Mouse (Mus musculus): Measurements from ENCODE around the gene Macrod2. TPM values are rescaled to one million over a fixed set of nuclear protein-coding genes. Genes with fewer than 3 reads are reported as not detected.

Gene Macrod2
- polyA plus RNA-seq, 1 experiment from 2014 or later: 31.0 TPM

- ATAC-seq (ENCODE audit: insufficient number of reproducible peaks, low FRiP score, low TSS enrichment, low read depth): no peak
- Histone ChIP-seq H3K4me1 (no peaks in the 10 kb centered on the region), H3K9me3 (no peaks in the 10 kb centered on the region), H3K27ac (no peak overlapping the region), H3K4me3 (no peak overlapping the region), H3K4me2 (no peak overlapping the region), H3K36me3 (no peaks in the 10 kb centered on the region), H3K27me3 (no peaks in the 10 kb centered on the region), H3K9ac (no peak overlapping the region)
- 61% methylated on average over 2 of the region's 2 CpGs for WGBS
Measured at GRCm38 (mm10) chr2:140970181-140970580, 575.1 kb downstream of the Macrod2 start.

- H3K36me3 ChIP-seq: no peaks in the 10 kb centered on the region
- H3K27me3 ChIP-seq: no peaks in the 10 kb centered on the region
- no peak overlapping the region for H3K9ac ChIP-seq
- H3K4me1 ChIP-seq: no peaks in the 10 kb centered on the region
- H3K27ac ChIP-seq: no peak overlapping the region
- WGBS: 56% methylated on average over 5 of the region's 5 CpGs
- no peaks in the 10 kb centered on the region for H3K9me3 ChIP-seq
- no peak overlapping the region for H3K4me3 ChIP-seq
- no peak overlapping the region for H3K4me2 ChIP-seq
- no peak for ATAC-seq (ENCODE audit: insufficient number of reproducible peaks, low FRiP score, low TSS enrichment, low read depth)
Measured at GRCm38 (mm10) chr2:140971845-140972244, 576.7 kb downstream of the Macrod2 start.

- Histone ChIP-seq H3K4me2 (no peak overlapping the region), H3K27me3 (no peaks in the 10 kb centered on the region), H3K9me3 (no peaks in the 10 kb centered on the region), H3K4me3 (no peak overlapping the region), H3K9ac (no peak overlapping the region), H3K27ac (no peak overlapping the region), H3K36me3 (no peaks in the 10 kb centered on the region), H3K4me1 (no peaks in the 10 kb centered on the region)
- no peak for ATAC-seq (ENCODE audit: insufficient number of reproducible peaks, low FRiP score, low TSS enrichment, low read depth)
- 89% methylated on average over 3 of the region's 3 CpGs for WGBS
Measured at GRCm38 (mm10) chr2:140985670-140986372, 590.7 kb downstream of the Macrod2 start.

- no peak for ATAC-seq (ENCODE audit: insufficient number of reproducible peaks, low FRiP score, low TSS enrichment, low read depth)
- H3K9me3 ChIP-seq: no peaks in the 10 kb centered on the region
- no peak overlapping the region for H3K4me3 ChIP-seq
- H3K4me2 ChIP-seq: no peak overlapping the region
- H3K27me3 ChIP-seq: no peaks in the 10 kb centered on the region
- 86% methylated on average over 5 of the region's 5 CpGs for WGBS
- no peaks in the 10 kb centered on the region for H3K36me3 ChIP-seq
- H3K9ac ChIP-seq: no peak overlapping the region
- no peak overlapping the region for H3K27ac ChIP-seq
- H3K4me1 ChIP-seq: no peaks in the 10 kb centered on the region
Measured at GRCm38 (mm10) chr2:141003846-141004245, 608.7 kb downstream of the Macrod2 start.

GRCm38 (mm10) chr2:141004326-141004725, 609.2 kb downstream of the Macrod2 start:
- ATAC-seq (ENCODE audit: insufficient number of reproducible peaks, low FRiP score, low TSS enrichment, low read depth): no peak
- no peaks in the 10 kb centered on the region for H3K36me3 ChIP-seq
- no peaks in the 10 kb centered on the region for H3K4me1 ChIP-seq
- H3K27me3 ChIP-seq: no peaks in the 10 kb centered on the region
- H3K27ac ChIP-seq: no peak overlapping the region
- H3K4me2 ChIP-seq: no peak overlapping the region
- WGBS: 75% methylated on average over 3 of the region's 3 CpGs
- H3K9me3 ChIP-seq: no peaks in the 10 kb centered on the region
- no peak overlapping the region for H3K4me3 ChIP-seq
- H3K9ac ChIP-seq: no peak overlapping the region

- Histone ChIP-seq H3K4me1 (no peaks in the 10 kb centered on the region), H3K4me2 (no peak overlapping the region), H3K9me3 (no peaks in the 10 kb centered on the region), H3K36me3 (no peaks in the 10 kb centered on the region), H3K27me3 (no peaks in the 10 kb centered on the region), H3K27ac (no peak overlapping the region), H3K9ac (no peak overlapping the region), H3K4me3 (no peak overlapping the region)
- no peak for ATAC-seq (ENCODE audit: insufficient number of reproducible peaks, low FRiP score, low TSS enrichment, low read depth)
- 80% methylated on average over 6 of the region's 6 CpGs for WGBS
Measured at GRCm38 (mm10) chr2:141005616-141006015, 610.5 kb downstream of the Macrod2 start.

DNA sequence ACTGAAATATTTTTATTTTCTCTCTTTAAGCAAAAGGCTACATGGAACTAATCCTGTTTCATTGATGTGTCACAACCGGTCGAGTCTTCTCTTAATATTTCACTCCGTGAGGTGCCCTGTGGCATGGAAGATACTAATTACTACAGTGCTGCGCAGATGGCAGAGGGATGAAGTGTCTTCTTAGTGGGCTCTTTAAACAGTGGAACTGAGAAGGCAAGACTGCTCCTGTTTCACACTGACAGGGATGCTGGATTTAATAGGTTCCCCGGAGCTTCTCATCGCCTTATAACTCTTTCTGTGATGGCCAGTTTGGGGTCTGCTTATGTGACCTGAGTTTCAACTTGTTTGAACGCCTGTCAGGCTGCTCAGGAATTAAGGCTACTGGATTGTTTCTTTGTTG, 612.6 kb downstream of the Macrod2 start:
- Histone ChIP-seq H3K4me1 (no peaks in the 10 kb centered on the region), H3K36me3 (no peaks in the 10 kb centered on the region), H3K4me2 (no peak overlapping the region), H3K27me3 (no peaks in the 10 kb centered on the region), H3K9me3 (no peaks in the 10 kb centered on the region), H3K4me3 (no peak overlapping the region), H3K27ac (no peak overlapping the region), H3K9ac (no peak overlapping the region)
- 36% methylated on average over 7 of the region's 7 CpGs for WGBS
- ATAC-seq (ENCODE audit: insufficient number of reproducible peaks, low FRiP score, low TSS enrichment, low read depth): no peak

DNA sequence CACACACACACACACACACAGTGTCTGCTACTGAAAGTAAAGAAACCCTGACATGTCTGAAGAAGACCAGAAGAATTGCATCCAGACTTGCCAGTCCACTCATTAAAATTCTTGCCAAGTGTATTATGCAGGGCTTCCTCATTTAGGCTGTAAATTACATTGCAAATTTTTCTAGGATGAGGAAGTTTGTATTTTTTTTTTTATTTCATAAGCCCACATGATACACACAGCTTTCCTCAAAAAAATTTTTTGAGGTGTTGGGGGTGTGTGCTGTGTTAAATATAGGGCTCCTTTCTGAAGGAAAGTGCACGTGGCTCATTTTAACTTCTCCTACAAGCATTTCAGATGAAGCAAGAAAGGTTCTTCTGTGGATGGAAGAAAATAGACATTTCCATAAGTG, 613.3 kb downstream of the Macrod2 start:
- no peaks in the 10 kb centered on the region for H3K9me3 ChIP-seq
- H3K36me3 ChIP-seq: no peaks in the 10 kb centered on the region

GRCm38 (mm10) chr2:141013443-141014165, 618.5 kb downstream of the Macrod2 start:
- Histone ChIP-seq H3K4me3 (no peak overlapping the region), H3K36me3 (no peaks in the 10 kb centered on the region), H3K27ac (no peak overlapping the region), H3K4me2 (no peak overlapping the region), H3K9ac (no peak overlapping the region), H3K27me3 (no peaks in the 10 kb centered on the region), H3K4me1 (no peaks in the 10 kb centered on the region), H3K9me3 (no peaks in the 10 kb centered on the region)
- 53% methylated on average over 8 of the region's 8 CpGs for WGBS
- ATAC-seq (ENCODE audit: insufficient number of reproducible peaks, low FRiP score, low TSS enrichment, low read depth): no peak; the same call in 1 of the 2 replicates

More for the DNA sequence above, 613.3 kb downstream of the Macrod2 start:
- Histone ChIP-seq H3K4me2 (no peak overlapping the region), H3K27me3 (no peaks in the 10 kb centered on the region), H3K27ac (no peak overlapping the region), H3K9ac (no peak overlapping the region), H3K4me3 (no peak overlapping the region), H3K4me1 (no peaks in the 10 kb centered on the region)
- no peak for ATAC-seq (ENCODE audit: insufficient number of reproducible peaks, low FRiP score, low TSS enrichment, low read depth)
- WGBS: 53% methylated on average over 1 of the region's 1 CpGs

- no peaks in the 10 kb centered on the region for H3K36me3 ChIP-seq
- H3K27ac ChIP-seq: no peak overlapping the region
- no peak overlapping the region for H3K4me3 ChIP-seq
- ATAC-seq (ENCODE audit: insufficient number of reproducible peaks, low FRiP score, low TSS enrichment, low read depth): no peak
- H3K4me1 ChIP-seq: no peaks in the 10 kb centered on the region
- H3K27me3 ChIP-seq: no peaks in the 10 kb centered on the region
- H3K4me2 ChIP-seq: no peak overlapping the region
- 66% methylated on average over 4 of the region's 4 CpGs for WGBS
- H3K9ac ChIP-seq: no peak overlapping the region
- H3K9me3 ChIP-seq: no peaks in the 10 kb centered on the region
Measured at GRCm38 (mm10) chr2:141022971-141023370, 627.9 kb downstream of the Macrod2 start.

DNA sequence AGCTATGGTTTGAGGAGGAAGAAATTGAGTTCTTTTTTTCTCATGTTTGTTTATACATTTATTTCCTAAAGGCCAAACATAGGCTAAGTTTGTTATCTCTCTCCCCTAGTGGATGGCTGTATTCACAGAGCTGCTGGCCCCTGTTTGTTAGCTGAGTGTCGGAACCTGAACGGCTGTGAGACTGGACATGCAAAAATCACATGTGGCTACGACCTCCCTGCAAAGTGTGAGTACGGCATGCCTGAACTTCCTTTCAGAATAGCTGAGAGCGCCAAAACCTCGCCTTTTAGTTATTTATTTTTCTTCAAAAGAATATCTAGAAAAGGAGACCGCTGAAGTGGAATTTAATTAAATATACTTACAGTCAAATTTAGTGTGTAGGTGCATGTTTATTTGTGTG, 628.8 kb downstream of the Macrod2 start:
- no peak overlapping the region for H3K9ac ChIP-seq
- H3K4me3 ChIP-seq: no peak overlapping the region
- H3K4me1 ChIP-seq: no peaks in the 10 kb centered on the region
- H3K36me3 ChIP-seq: no peaks in the 10 kb centered on the region
- H3K4me2 ChIP-seq: no peak overlapping the region
- no peaks in the 10 kb centered on the region for H3K27me3 ChIP-seq
- no peak overlapping the region for H3K27ac ChIP-seq
- no peaks in the 10 kb centered on the region for H3K9me3 ChIP-seq
- 47% methylated on average over 7 of the region's 7 CpGs for WGBS
- no peak for ATAC-seq (ENCODE audit: insufficient number of reproducible peaks, low FRiP score, low TSS enrichment, low read depth)

GRCm38 (mm10) chr2:141024316-141025043, 629.4 kb downstream of the Macrod2 start:
- Histone ChIP-seq H3K27me3 (no peaks in the 10 kb centered on the region), H3K4me1 (no peaks in the 10 kb centered on the region), H3K27ac (no peak overlapping the region), H3K9me3 (no peaks in the 10 kb centered on the region), H3K4me3 (no peak overlapping the region), H3K36me3 (no peaks in the 10 kb centered on the region), H3K9ac (no peak overlapping the region), H3K4me2 (no peak overlapping the region)
- no peak for ATAC-seq (ENCODE audit: insufficient number of reproducible peaks, low FRiP score, low TSS enrichment, low read depth)
- WGBS: 54% methylated on average over 6 of the region's 6 CpGs
